Mouse (Mus musculus) testis, postnatal 14 days (tissue): ENCODE measurements around the gene Myom3.

Source experiments
- DNase-seq: peaks from one replicate; pipeline ENCODE4 v3.0.0; 2021; ENCODE audit warnings: low spot score

The Myom3 gene

GRCm38 (mm10) chr4:135816905-135817622 is 57.5 kb downstream of the Myom3 start:
- no peak for DNase-seq

GRCm38 (mm10) chr4:135818366-135818765 is 58.9 kb downstream of the Myom3 start:
- no peak for DNase-seq

- DNase-seq: no peak
These were observed 60.5 kb downstream of the Myom3 start for GRCm38 (mm10) chr4:135819826-135820526.

- DNase-seq: no peak
These were observed 62.3 kb downstream of the Myom3 start for GRCm38 (mm10) chr4:135821772-135822171.

GRCm38 (mm10) chr4:135823298-135823697 is 63.8 kb downstream of the Myom3 start:
- no peak for DNase-seq

GRCm38 (mm10) chr4:135824254-135824653 is 64.7 kb downstream of the Myom3 start:
- DNase-seq: no peak

GRCm38 (mm10) chr4:135828491-135828890 is 69.0 kb downstream of the Myom3 start:
- DNase-seq: peak; percentile 75

GRCm38 (mm10) chr4:135832070-135832469 is 72.6 kb downstream of the Myom3 start:
- no peak for DNase-seq

- DNase-seq: no peak
These were observed 74.0 kb downstream of the Myom3 start for GRCm38 (mm10) chr4:135833301-135834123.

GRCm38 (mm10) chr4:135834124-135834717 is 74.7 kb downstream of the Myom3 start:
- DNase-seq: no peak

GRCm38 (mm10) chr4:135838925-135839292 is 79.4 kb downstream of the Myom3 start:
- DNase-seq: peak; percentile 65

- no peak for DNase-seq
These were observed 79.9 kb downstream of the Myom3 start for GRCm38 (mm10) chr4:135839293-135840011.

GRCm38 (mm10) chr4:135844400-135844799 is 84.9 kb downstream of the Myom3 start:
- no peak for DNase-seq

GRCm38 (mm10) chr4:135847581-135847980 is 88.1 kb downstream of the Myom3 start:
- DNase-seq: peak; percentile 71

GRCm38 (mm10) chr4:135850411-135851095 is 91.0 kb downstream of the Myom3 start:
- no peak for DNase-seq

- no peak for DNase-seq
These were observed 92.4 kb downstream of the Myom3 start for GRCm38 (mm10) chr4:135851942-135852341.

GRCm38 (mm10) chr4:135853987-135854546 is 94.6 kb downstream of the Myom3 start:
- no peak for DNase-seq

- no peak for DNase-seq
These were observed 95.1 kb downstream of the Myom3 start for GRCm38 (mm10) chr4:135854630-135855029.

GRCm38 (mm10) chr4:135855080-135855479 is 95.6 kb downstream of the Myom3 start:
- no peak for DNase-seq

- DNase-seq: peak; percentile 98
These were observed 96.2 kb downstream of the Myom3 start, which contains the start of gene Srsf10 for GRCm38 (mm10) chr4:135855536-135856222. Srsf10 (plus strand) TSS chr4:135855747.
